10 mouse cellular contexts compared by ENCODE assay signal in genomic region chr1:131751891-131752311, GRCm38 (mm10). TPM values are rescaled to one million over a fixed set of nuclear protein-coding genes. Genes with fewer than 3 reads are reported as not detected.
DNase-seq lines count a peak whose midpoint lies in the region; ATAC-seq lines count a peak whose summit lies in the region.
"Had no signal": no experiment of that assay in that cellular context is flagged by ENCODE, and none has a peak within 500 bp of the region (broad histone marks: within the 10 kb centered on the region; RNA-seq: fewer than 3 reads in every experiment).

No protein-coding gene starts in this region.

- H3K4me3 ChIP-seq in hindbrain, embryonic 16.5 days (ENCODE audit: low read length): no peak overlapping the region
- H3K4me3 ChIP-seq: midbrain, embryonic 15.5 days had no signal

- H3K9ac ChIP-seq in hindbrain, embryonic 16.5 days (ENCODE audit: low read depth, low read length): no peak overlapping the region
- H3K9ac ChIP-seq: midbrain, embryonic 15.5 days had no signal

- H3K27ac ChIP-seq in hindbrain, embryonic 16.5 days (ENCODE audit: low read depth, low read length): no peak overlapping the region
- H3K27ac ChIP-seq: midbrain, embryonic 15.5 days had no signal

- DNase-seq in layer of hippocampus, adult 9-11 months: peak; percentile 32
- no peak for DNase-seq in layer of hippocampus, adult 11-12 months (ENCODE audit: low spot score)
- DNase-seq in adrenal gland, adult 8-10 months: peak; percentile 55
- peak; percentile 51 for DNase-seq in cerebellum, adult 11 months
- no peak for DNase-seq in frontal cortex, postnatal 10 days (ENCODE audit: low spot score in 2 of 2)
- DNase-seq: thymus, postnatal 4 days had no signal

- no peak overlapping the region for H3K4me2 ChIP-seq in hindbrain, embryonic 16.5 days (ENCODE audit: low read length)
- H3K4me2 ChIP-seq: midbrain, embryonic 15.5 days had no signal

- ATAC-seq in granulocyte monocyte progenitor cell, adult 5-6 weeks (replicated peaks; ENCODE audit: poor library complexity, severe bottlenecking): peak; percentile 26; the same call in 1 of the 2 replicates
- ATAC-seq in hindbrain, embryonic 16.5 days: no peak
- ATAC-seq: midbrain, embryonic 15.5 days had no signal

- no peaks in the 10 kb centered on the region for H3K27me3 ChIP-seq in hindbrain, embryonic 16.5 days (replicated peaks; ENCODE audit: control insufficient read depth, insufficient read depth, low read length)
- H3K27me3 ChIP-seq: midbrain, embryonic 15.5 days had no signal

- 33% methylated on average over 10 of the region's 10 CpGs for WGBS in hindbrain, embryonic 16.5 days

- H3K36me3 ChIP-seq in hindbrain, embryonic 16.5 days (ENCODE audit: control insufficient read depth, insufficient read depth, low read length): no peaks in the 10 kb centered on the region
- H3K36me3 ChIP-seq: midbrain, embryonic 15.5 days had no signal

- no peaks in the 10 kb centered on the region for H3K9me3 ChIP-seq in hindbrain, embryonic 16.5 days (ENCODE audit: control insufficient read depth, low read length)
- H3K9me3 ChIP-seq: midbrain, embryonic 15.5 days had no signal

- H3K4me1 ChIP-seq in hindbrain, embryonic 16.5 days (ENCODE audit: control insufficient read depth, insufficient read depth, low read depth, low read length): peaks cover 3% of the 10 kb centered on the region; the same call in 1 of the 2 replicates
- H3K4me1 ChIP-seq: midbrain, embryonic 15.5 days had no signal

RNA-seq across cellular contexts. Expression of gene Slc26a9, which starts 8.1 kb away (rescaled TPM):
- under 1 TPM in 3 of 4 experiments, not detected in 1; 0.06 to 0.28 (median 0.23) TPM for total RNA-seq in adrenal gland, adult 8-10 months (2022)
- total RNA-seq in granulocyte monocyte progenitor cell, adult 5-6 weeks (2014; fragmentation: Nextera tagmentation): not detected in 2 replicates
- 0.04 TPM in 1 of 2 replicates, not detected in the other for total RNA-seq in granulocyte monocyte progenitor cell, adult 5-6 weeks (2017)
- 0.15 and 0.18 TPM in 2 replicates for polyA plus RNA-seq in hindbrain, embryonic 16.5 days (2015; fragmentation: Nextera tagmentation; extraction: Ambion mirVana)
- polyA plus RNA-seq: liver, adult 2 months had no signal

RNA-seq across cellular contexts. Expression of gene Pm20d1, which starts 45.3 kb away (rescaled TPM):
- 10 to 100 TPM in 2 of 4 experiments, 1 to 10 TPM in 2; 6.2 to 15.0 (median 10.6) TPM for total RNA-seq in adrenal gland, adult 8-10 months (2022)
- 0.13 and 0.77 TPM in 2 replicates for total RNA-seq in granulocyte monocyte progenitor cell, adult 5-6 weeks (2014; fragmentation: Nextera tagmentation)
- 0.05 and 0.13 TPM in 2 replicates for total RNA-seq in granulocyte monocyte progenitor cell, adult 5-6 weeks (2017)
- 0.41 and 0.67 TPM in 2 replicates for polyA plus RNA-seq in hindbrain, embryonic 16.5 days (2015; fragmentation: Nextera tagmentation; extraction: Ambion mirVana)

Comparison
In these comparisons a context has a peak if more than half of its experiments do, and no peak if none do; other contexts are left out.
1. DNase-seq: peak in layer of hippocampus, adult 9-11 months (single experiment), adrenal gland, adult 8-10 months (single experiment) and cerebellum, adult 11 months (single experiment); none in layer of hippocampus, adult 11-12 months (single experiment) and frontal cortex, postnatal 10 days (0 of 2).
2. RNA of gene Pm20d1, which starts 45.3 kb away (total RNA-seq): 6.2 to 15.0 TPM in adrenal gland, adult 8-10 months; 0.05 to 0.77 TPM in granulocyte monocyte progenitor cell, adult 5-6 weeks; every median in the first group is over 4 times any median in the second.